8 mouse cellular contexts compared by ENCODE assay signal in the genomic region with DNA sequence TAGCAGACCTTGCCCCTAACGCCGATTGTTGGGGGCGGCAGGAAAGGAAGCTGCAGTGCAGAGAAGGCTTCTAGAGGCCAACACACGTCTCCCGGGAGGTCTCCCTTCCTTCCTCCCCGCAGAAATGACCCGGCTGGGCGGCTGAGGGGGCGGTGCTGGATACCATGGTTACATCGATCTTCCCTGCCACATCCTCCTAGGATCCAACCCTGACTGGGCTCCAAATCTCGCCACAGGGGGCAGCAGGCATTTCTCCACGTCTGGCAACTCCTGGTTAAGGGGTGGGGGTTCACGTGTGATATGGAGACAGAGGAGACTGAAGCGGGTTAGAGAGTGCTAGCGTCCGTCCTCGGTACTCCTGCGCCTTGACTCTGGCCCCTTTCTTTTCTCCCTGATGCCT. TPM values are rescaled to one million over a fixed set of nuclear protein-coding genes. Genes with fewer than 3 reads are reported as not detected.
DNase-seq lines count a peak whose midpoint lies in the region; ATAC-seq lines count a peak whose summit lies in the region.

No protein-coding gene starts in this region.

- H3K4me2 ChIP-seq in liver, embryonic 11.5 days, result peak overlapping the region; percentile 63

- peaks cover 2% of the 10 kb centered on the region for H3K36me3 ChIP-seq in forebrain, embryonic 10.5 days (replicated peaks)
- H3K36me3 ChIP-seq in liver, embryonic 11.5 days (ENCODE audit: control insufficient read depth, insufficient read depth, low read length), result no peaks in the 10 kb centered on the region

- H3K4me1 ChIP-seq in forebrain, embryonic 10.5 days, result peaks cover 76% of the 10 kb centered on the region
- H3K4me1 ChIP-seq in liver, embryonic 11.5 days (replicated peaks; ENCODE audit: control insufficient read depth, insufficient read depth, low read length), result peaks cover 15% of the 10 kb centered on the region

- WGBS in forebrain, embryonic 10.5 days, result 4% methylated on average over 18 of the region's 18 CpGs
- WGBS in liver, embryonic 11.5 days, result 1% methylated on average over 18 of the region's 18 CpGs

- H3K27me3 ChIP-seq in forebrain, embryonic 10.5 days (ENCODE audit: poor library complexity, severe bottlenecking), result peaks cover 100% of the 10 kb centered on the region
- peaks cover 87% of the 10 kb centered on the region for H3K27me3 ChIP-seq in liver, embryonic 11.5 days (replicated peaks; ENCODE audit: control insufficient read depth, insufficient read depth, low read length)

- intact Hi-C loops in heart, postnatal 14 days (cut with DNase I), result loop anchor here (5.0 kb wide), 1 partner anchor 284 kb away; no protein-coding TSS in a partner anchor

- peak overlapping the region; percentile 76 for H3K27ac ChIP-seq in forebrain, embryonic 10.5 days
- H3K27ac ChIP-seq in liver, embryonic 11.5 days (ENCODE audit: low read depth, low read length), result no peak overlapping the region

- no peak overlapping the region for H3K9ac ChIP-seq in liver, embryonic 11.5 days (ENCODE audit: low read depth, low read length)

- H3K4me3 ChIP-seq in forebrain, embryonic 10.5 days, result peak overlapping the region; percentile 37
- H3K4me3 ChIP-seq in liver, embryonic 11.5 days (ENCODE audit: low read depth, low read length), result peak overlapping the region; percentile 26

- peak; percentile 67 for DNase-seq in right cerebral cortex, postnatal 14 days
- DNase-seq in right cerebral cortex, adult 18-20 months, result no peak
- DNase-seq in forebrain, embryonic 10.5 days (ENCODE audit: extremely low spot score, low spot score), result peak; percentile 68
- peak; percentile 50 to 60 for DNase-seq in heart, postnatal 14 days
- DNase-seq in liver, embryonic 11.5 days (ENCODE audit: low spot score), result peak; percentile 68
- DNase-seq in retina, embryonic 14.5 days (ENCODE audit: low spot score), result peak; percentile 83
- no peak for DNase-seq in thymus, postnatal 0 days (ENCODE audit: low spot score)
- no peak for DNase-seq in ovary, postnatal 14 days (ENCODE audit: low spot score)

- no peaks in the 10 kb centered on the region for H3K9me3 ChIP-seq in forebrain, embryonic 10.5 days
- H3K9me3 ChIP-seq in liver, embryonic 11.5 days (ENCODE audit: control insufficient read depth, low read length), result no peaks in the 10 kb centered on the region

- ATAC-seq in liver, embryonic 11.5 days (replicated peaks; ENCODE audit: low FRiP score), result peak; percentile 60

RNA-seq across cellular contexts. Expression of gene 3110082J24Rik, which starts 5.2 kb away (rescaled TPM):
- 1.1 and 1.3 TPM in 2 replicates for polyA plus RNA-seq in forebrain, embryonic 10.5 days (2016; fragmentation: Nextera tagmentation; extraction: Ambion mirVana)
- not detected for total RNA-seq in heart, postnatal 14 days (2021)
- polyA plus RNA-seq in liver, embryonic 11.5 days (2014; fragmentation: Nextera tagmentation; extraction: Ambion mirVana), result not detected in 2 replicates
- not detected in 2 replicates for polyA plus RNA-seq in thymus, postnatal 0 days (2015; fragmentation: Nextera tagmentation; extraction: Ambion mirVana)

RNA-seq across cellular contexts. Expression of gene Garem2, which starts 6.2 kb away (rescaled TPM):
- polyA plus RNA-seq in forebrain, embryonic 10.5 days (2016; fragmentation: Nextera tagmentation; extraction: Ambion mirVana), result 2.9 and 3.3 TPM in 2 replicates
- under 1 TPM; 0.17 to 0.19 TPM for total RNA-seq in heart, postnatal 14 days (2021)
- polyA plus RNA-seq in liver, embryonic 11.5 days (2014; fragmentation: Nextera tagmentation; extraction: Ambion mirVana), result 0.18 and 0.35 TPM in 2 replicates
- polyA plus RNA-seq in thymus, postnatal 0 days (2015; fragmentation: Nextera tagmentation; extraction: Ambion mirVana), result 0.05 and 0.09 TPM in 2 replicates

RNA-seq across cellular contexts. Expression of gene Tyms, which starts 37.7 kb away (rescaled TPM):
- polyA plus RNA-seq in forebrain, embryonic 10.5 days (2016; fragmentation: Nextera tagmentation; extraction: Ambion mirVana), result 379 and 391 TPM in 2 replicates
- total RNA-seq in heart, postnatal 14 days (2021), result 10 to 100 TPM; 11.6 to 13.9 TPM
- polyA plus RNA-seq in liver, embryonic 11.5 days (2014; fragmentation: Nextera tagmentation; extraction: Ambion mirVana), result 344 and 357 TPM in 2 replicates
- 292 and 327 TPM in 2 replicates for polyA plus RNA-seq in thymus, postnatal 0 days (2015; fragmentation: Nextera tagmentation; extraction: Ambion mirVana)

RNA-seq across cellular contexts. Expression of gene Hadha, which starts 43.8 kb away (rescaled TPM):
- 104 and 109 TPM in 2 replicates for polyA plus RNA-seq in forebrain, embryonic 10.5 days (2016; fragmentation: Nextera tagmentation; extraction: Ambion mirVana)
- 1,000 to 10,000 TPM; 1,294 to 1,315 TPM for total RNA-seq in heart, postnatal 14 days (2021)
- polyA plus RNA-seq in liver, embryonic 11.5 days (2014; fragmentation: Nextera tagmentation; extraction: Ambion mirVana), result 122 and 128 TPM in 2 replicates
- polyA plus RNA-seq in thymus, postnatal 0 days (2015; fragmentation: Nextera tagmentation; extraction: Ambion mirVana), result 111 and 124 TPM in 2 replicates

RNA-seq across cellular contexts. Expression of gene Hadhb, which starts 43.9 kb away (rescaled TPM):
- polyA plus RNA-seq in forebrain, embryonic 10.5 days (2016; fragmentation: Nextera tagmentation; extraction: Ambion mirVana), result 111 and 112 TPM in 2 replicates
- total RNA-seq in heart, postnatal 14 days (2021), result 1,000 to 10,000 TPM; 1,750 to 1,828 TPM
- polyA plus RNA-seq in liver, embryonic 11.5 days (2014; fragmentation: Nextera tagmentation; extraction: Ambion mirVana), result 145 and 167 TPM in 2 replicates
- 182 and 193 TPM in 2 replicates for polyA plus RNA-seq in thymus, postnatal 0 days (2015; fragmentation: Nextera tagmentation; extraction: Ambion mirVana)

Comparison
In these comparisons a context has a peak if more than half of its experiments do, and no peak if none do; other contexts are left out.
1. DNase-seq: peak in right cerebral cortex, postnatal 14 days (single experiment), forebrain, embryonic 10.5 days (single experiment), heart, postnatal 14 days (2 of 2), liver, embryonic 11.5 days (single experiment) and retina, embryonic 14.5 days (single experiment); none in right cerebral cortex, adult 18-20 months (single experiment), thymus, postnatal 0 days (single experiment) and ovary, postnatal 14 days (single experiment).